Mouse (Mus musculus): Measurements from ENCODE around the gene Rasip1. TPM values are rescaled to one million over a fixed set of nuclear protein-coding genes. Genes with fewer than 3 reads are reported as not detected.
"Not testable (repeated sequence)": the region's sequence is repeated elsewhere in the genome, so short reads cannot be mapped to it uniquely, and the experiment has no call there.

Gene Rasip1
- total RNA-seq, 1 experiment from 2014 or later = not detected

- no peak for ATAC-seq (replicated peaks in 1 of 2; ENCODE audit: insufficient read depth in 1 of 2, low FRiP score in 2 of 2, low TSS enrichment in 1 of 2, low read depth in 1 of 2, poor library complexity in 2 of 2, severe bottlenecking in 2 of 2)
Measured at GRCm38 (mm10) chr7:45640191-45640957, 13.1 kb downstream of the Rasip1 start.

- no peak for ATAC-seq (replicated peaks in 1 of 2; ENCODE audit: insufficient read depth in 1 of 2, low FRiP score in 2 of 2, low TSS enrichment in 1 of 2, low read depth in 1 of 2, poor library complexity in 2 of 2, severe bottlenecking in 2 of 2)
Measured at GRCm38 (mm10) chr7:45641391-45642040, 14.2 kb downstream of the Rasip1 start.

GRCm38 (mm10) chr7:45642083-45642482, 14.8 kb downstream of the Rasip1 start:
- no peak for ATAC-seq (replicated peaks in 1 of 2; ENCODE audit: insufficient read depth in 1 of 2, low FRiP score in 2 of 2, low TSS enrichment in 1 of 2, low read depth in 1 of 2, poor library complexity in 2 of 2, severe bottlenecking in 2 of 2)

GRCm38 (mm10) chr7:45642503-45643255, 15.4 kb downstream of the Rasip1 start:
- no peak for ATAC-seq (replicated peaks in 1 of 2; ENCODE audit: insufficient read depth in 1 of 2, low FRiP score in 2 of 2, low TSS enrichment in 1 of 2, low read depth in 1 of 2, poor library complexity in 2 of 2, severe bottlenecking in 2 of 2)

GRCm38 (mm10) chr7:45643441-45644178, 16.3 kb downstream of the Rasip1 start:
- ATAC-seq (replicated peaks in 1 of 2; ENCODE audit: insufficient read depth in 1 of 2, low FRiP score in 2 of 2, low TSS enrichment in 1 of 2, low read depth in 1 of 2, poor library complexity in 2 of 2, severe bottlenecking in 2 of 2) = peak; percentile 82 to 91

GRCm38 (mm10) chr7:45644183-45644582, 16.9 kb downstream of the Rasip1 start:
- no peak for ATAC-seq (replicated peaks in 1 of 2; ENCODE audit: insufficient read depth in 1 of 2, low FRiP score in 2 of 2, low TSS enrichment in 1 of 2, low read depth in 1 of 2, poor library complexity in 2 of 2, severe bottlenecking in 2 of 2)

- ATAC-seq (replicated peaks in 1 of 2; ENCODE audit: insufficient read depth in 1 of 2, low FRiP score in 2 of 2, low TSS enrichment in 1 of 2, low read depth in 1 of 2, poor library complexity in 2 of 2, severe bottlenecking in 2 of 2) = no peak
Measured at GRCm38 (mm10) chr7:45644872-45645590, 17.7 kb downstream of the Rasip1 start.

GRCm38 (mm10) chr7:45645591-45645971, 18.3 kb downstream of the Rasip1 start:
- ATAC-seq (replicated peaks in 1 of 2; ENCODE audit: insufficient read depth in 1 of 2, low FRiP score in 2 of 2, low TSS enrichment in 1 of 2, low read depth in 1 of 2, poor library complexity in 2 of 2, severe bottlenecking in 2 of 2) = no peak

- no peak for ATAC-seq (replicated peaks in 1 of 2; ENCODE audit: insufficient read depth in 1 of 2, low FRiP score in 2 of 2, low TSS enrichment in 1 of 2, low read depth in 1 of 2, poor library complexity in 2 of 2, severe bottlenecking in 2 of 2)
Measured at GRCm38 (mm10) chr7:45646671-45647070, 19.4 kb downstream of the Rasip1 start.

GRCm38 (mm10) chr7:45649351-45649750, 22.1 kb downstream of the Rasip1 start:
- ATAC-seq (replicated peaks in 1 of 2; ENCODE audit: insufficient read depth in 1 of 2, low FRiP score in 2 of 2, low TSS enrichment in 1 of 2, low read depth in 1 of 2, poor library complexity in 2 of 2, severe bottlenecking in 2 of 2) = no peak

GRCm38 (mm10) chr7:45650484-45650883, 23.2 kb downstream of the Rasip1 start:
- not testable (repeated sequence) for ATAC-seq (replicated peaks in 1 of 2; ENCODE audit: insufficient read depth in 1 of 2, low FRiP score in 2 of 2, low TSS enrichment in 1 of 2, low read depth in 1 of 2, poor library complexity in 2 of 2, severe bottlenecking in 2 of 2)

GRCm38 (mm10) chr7:45654424-45655047, 27.2 kb downstream of the Rasip1 start:
- ATAC-seq (replicated peaks in 1 of 2; ENCODE audit: insufficient read depth in 1 of 2, low FRiP score in 2 of 2, low TSS enrichment in 1 of 2, low read depth in 1 of 2, poor library complexity in 2 of 2, severe bottlenecking in 2 of 2) = peak in 1 of 2 experiments; percentile 17; a peak in 1 of 4 replicates

- peak; percentile 56 to 74; a peak in 3 of 4 replicates for ATAC-seq (replicated peaks in 1 of 2; ENCODE audit: insufficient read depth in 1 of 2, low FRiP score in 2 of 2, low TSS enrichment in 1 of 2, low read depth in 1 of 2, poor library complexity in 2 of 2, severe bottlenecking in 2 of 2)
Measured at GRCm38 (mm10) chr7:45660746-45661478, 33.6 kb downstream of the Rasip1 start.

- not testable (repeated sequence) for ATAC-seq (replicated peaks in 1 of 2; ENCODE audit: insufficient read depth in 1 of 2, low FRiP score in 2 of 2, low TSS enrichment in 1 of 2, low read depth in 1 of 2, poor library complexity in 2 of 2, severe bottlenecking in 2 of 2)
Measured at GRCm38 (mm10) chr7:45661702-45662101, 34.4 kb downstream of the Rasip1 start.

- no peak for ATAC-seq (replicated peaks in 1 of 2; ENCODE audit: insufficient read depth in 1 of 2, low FRiP score in 2 of 2, low TSS enrichment in 1 of 2, low read depth in 1 of 2, poor library complexity in 2 of 2, severe bottlenecking in 2 of 2)
Measured at GRCm38 (mm10) chr7:45665303-45666138, 38.2 kb downstream of the Rasip1 start.

Measured in hematopoietic stem cell, adult 5-6 weeks (primary cell).